Mouse (Mus musculus) MEL (cell line): ENCODE measurements around the gene Olfr493.

Experiments used
- CTCF ChIP-seq, 3 experiments: IDR thresholded peaks in 2 of 3; conservative IDR thresholded peaks in 1 of 3; 2 replicates each; pipeline ENCODE4 v1.5.1; 2011 to 2012; ENCODE audit warnings: low read length in 3 of 3, low read depth in 2 of 3, mild to moderate bottlenecking in 2 of 3, improper control_type of control experiment in 1 of 3, inconsistent platforms in 1 of 3, mixed read lengths in 1 of 3, moderate library complexity in 1 of 3; ENCODE audit not compliant: control insufficient read depth in 1 of 3, insufficient read depth in 1 of 3, poor library complexity in 1 of 3, severe bottlenecking in 1 of 3
- MEF2A ChIP-seq: IDR thresholded peaks from 2 replicates; pipeline ENCODE4 v1.6.1; 2014; ENCODE audit warnings: low read depth, mild to moderate bottlenecking, inconsistent platforms, low read length, improper control_type of control experiment; ENCODE audit not compliant: poor library complexity, insufficient replicate concordance, severe bottlenecking; ENCODE audit errors: extremely low read depth
- POLR2A ChIP-seq, 2 experiments: IDR thresholded peaks; 2 replicates each; pipeline ENCODE4 v1.6.1; 2011 to 2012; ENCODE audit warnings: low read length in 2 of 2, mild to moderate bottlenecking in 2 of 2, control low read depth in 1 of 2, improper control_type of control experiment in 1 of 2, low read depth in 1 of 2, moderate library complexity in 1 of 2; ENCODE audit not compliant: control insufficient read depth in 1 of 2, insufficient read depth in 1 of 2, poor library complexity in 1 of 2

- TF ChIP-seq POLR2A (IDR thresholded peaks at IDR 0.05; ENCODE audit: control insufficient read depth in 1 of 2, insufficient read depth in 1 of 2, low read depth in 1 of 2, low read length in 2 of 2, poor library complexity in 1 of 2) (no peak), MEF2A (no peak), CTCF (IDR thresholded peaks at IDR 0.05 in 2 of 3, conservative IDR thresholded peaks at IDR 0.05 in 1 of 3; ENCODE audit: control insufficient read depth in 1 of 3, insufficient read depth in 1 of 3, low read depth in 2 of 3, low read length in 3 of 3, poor library complexity in 1 of 3, severe bottlenecking in 1 of 3) (no peak)
Observed at GRCm38 (mm10) chr7:108365035-108365434, 18.3 kb upstream of the Olfr493 start, which contains the start of gene Olfr494.
